Mouse (Mus musculus): ENCODE measurements around the gene Pygm. TPM values are rescaled to one million over a fixed set of nuclear protein-coding genes. Genes with fewer than 3 reads are reported as not detected.

Pygm gene
- polyA plus RNA-seq, 1 experiment from 2014 or later, result 6.0 TPM

DNA sequence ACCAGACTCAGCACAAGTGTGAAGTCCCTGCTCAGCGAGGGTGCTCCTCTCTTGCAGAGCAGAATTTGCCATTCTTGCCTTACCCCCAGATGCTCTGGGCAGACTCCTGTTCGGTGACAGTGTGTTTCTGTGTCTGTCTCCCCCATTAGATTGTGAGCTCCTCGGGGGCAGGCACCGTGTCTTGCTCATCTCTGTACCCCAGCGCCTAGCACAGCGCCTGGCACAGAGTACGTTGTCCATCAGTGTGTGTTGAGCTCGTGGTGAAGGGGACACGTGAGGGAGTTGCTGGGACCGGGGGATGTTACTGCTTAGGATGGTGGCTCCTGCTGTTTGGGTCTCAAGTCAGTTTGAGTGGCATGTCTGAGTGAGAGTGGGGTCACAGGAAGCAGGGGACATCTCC is 19.7 kb downstream of the Pygm start:
- Histone ChIP-seq H3K9ac (no peak overlapping the region), H3K9me3 (no peaks in the 10 kb centered on the region), H3K4me1 (peaks cover 28% of the 10 kb centered on the region), H3K36me3 (no peaks in the 10 kb centered on the region), H3K27ac (no peak overlapping the region), H3K4me2 (replicated peaks) (no peak overlapping the region), H3K4me3 (no peak overlapping the region), H3K27me3 (peaks cover 45% of the 10 kb centered on the region)
- ATAC-seq (ENCODE audit: insufficient number of reproducible peaks, insufficient read depth, low FRiP score, low TSS enrichment), result no peak
- 83% methylated on average over 10 of the region's 10 CpGs for WGBS

DNA sequence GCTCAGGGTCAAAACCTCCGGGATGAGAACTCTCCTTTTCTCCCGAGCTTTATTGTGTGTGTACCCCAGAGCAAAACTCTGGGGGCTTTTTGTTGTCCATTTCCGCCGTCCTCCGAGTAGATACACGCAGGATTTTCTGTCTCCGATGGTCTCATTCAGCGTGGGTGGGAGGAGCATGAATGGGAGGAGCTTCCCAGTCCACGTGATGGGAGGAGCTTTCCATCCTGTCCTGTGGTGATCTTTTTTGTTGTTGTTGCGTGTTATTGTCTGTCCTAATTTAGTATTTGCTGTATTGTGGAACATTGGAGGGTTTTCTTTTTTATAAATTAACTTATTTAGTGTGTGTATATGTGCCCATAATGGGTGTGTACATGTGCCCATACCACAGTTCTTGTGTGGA is 21.2 kb downstream of the Pygm start:
- no peak overlapping the region for H3K4me2 ChIP-seq (replicated peaks)
- 73% methylated on average over 10 of the region's 10 CpGs for WGBS

DNA sequence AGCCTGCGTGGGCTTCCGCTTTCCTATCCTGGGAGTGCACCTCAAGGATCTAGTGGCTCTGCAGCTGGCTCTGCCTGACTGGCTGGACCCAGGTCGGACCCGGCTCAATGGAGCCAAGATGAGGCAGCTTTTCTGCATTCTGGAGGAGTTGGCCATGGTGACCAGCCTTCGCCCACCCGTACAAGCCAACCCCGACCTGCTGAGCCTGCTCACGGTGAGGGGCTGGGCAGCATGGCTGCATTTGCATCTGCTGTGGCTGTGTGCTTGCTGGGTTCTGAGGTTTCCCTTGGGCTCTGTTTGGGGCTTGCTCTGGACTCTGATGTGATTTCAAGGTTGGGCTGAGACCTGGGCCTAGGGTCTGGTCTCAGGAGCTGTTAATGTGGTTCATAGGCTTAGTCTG is 22.9 kb downstream of the Pygm start:
- H3K36me3 ChIP-seq, result no peaks in the 10 kb centered on the region
- peaks cover 2% of the 10 kb centered on the region; the same call in 1 of the 2 replicates for H3K4me1 ChIP-seq
- H3K9ac ChIP-seq, result no peak overlapping the region
- H3K4me2 ChIP-seq (replicated peaks), result no peak overlapping the region
- no peak for ATAC-seq (ENCODE audit: insufficient number of reproducible peaks, insufficient read depth, low FRiP score, low TSS enrichment)
- H3K27ac ChIP-seq, result no peak overlapping the region
- H3K27me3 ChIP-seq, result peaks cover 16% of the 10 kb centered on the region
- 87% methylated on average over 8 of the region's 8 CpGs for WGBS
- H3K9me3 ChIP-seq, result no peaks in the 10 kb centered on the region
- H3K4me3 ChIP-seq, result no peak overlapping the region

More for the DNA sequence above, 21.2 kb downstream of the Pygm start:
- Histone ChIP-seq H3K4me1 (peaks cover 17% of the 10 kb centered on the region), H3K27me3 (peaks cover 33% of the 10 kb centered on the region), H3K36me3 (no peaks in the 10 kb centered on the region), H3K9ac (no peak overlapping the region), H3K4me3 (no peak overlapping the region), H3K27ac (no peak overlapping the region), H3K9me3 (no peaks in the 10 kb centered on the region)
- ATAC-seq (ENCODE audit: insufficient number of reproducible peaks, insufficient read depth, low FRiP score, low TSS enrichment), result no peak

DNA sequence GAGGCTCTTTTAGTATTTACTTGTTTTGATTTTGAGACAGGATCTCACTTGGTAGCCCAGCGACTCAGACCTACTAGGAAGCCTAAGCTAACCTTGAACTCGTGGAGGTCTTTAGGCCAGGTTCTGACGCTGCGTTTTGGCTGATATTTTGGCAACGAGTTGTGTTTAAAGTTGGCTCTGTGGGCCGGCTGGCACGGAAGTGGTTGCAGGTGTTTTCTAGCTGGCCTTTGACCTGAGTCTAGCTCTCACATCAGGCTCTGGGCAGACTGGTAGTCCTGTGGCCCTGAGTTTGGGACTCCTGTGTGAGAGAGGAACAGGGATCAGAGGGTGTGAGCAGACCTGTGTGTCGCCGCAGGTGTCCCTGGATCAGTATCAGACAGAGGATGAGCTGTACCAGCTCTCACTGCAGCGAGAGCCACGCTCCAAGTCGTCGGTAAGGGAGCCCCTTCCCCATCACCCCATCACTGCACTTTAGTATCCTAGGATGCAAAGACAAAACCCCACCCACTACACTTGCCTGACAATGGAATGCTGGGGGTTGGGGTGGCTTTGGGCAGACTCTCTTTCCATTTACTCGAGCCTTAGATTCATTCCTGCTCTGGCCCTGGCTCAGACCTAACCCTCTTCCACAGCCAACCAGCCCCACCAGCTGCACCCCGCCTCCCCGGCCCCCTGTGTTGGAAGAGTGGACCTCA is 23.8 kb downstream of the Pygm start:
- no peak for ATAC-seq (ENCODE audit: insufficient number of reproducible peaks, insufficient read depth, low FRiP score, low TSS enrichment)
- H3K4me2 ChIP-seq (replicated peaks), result no peak overlapping the region
- H3K27me3 ChIP-seq, result peaks cover 8% of the 10 kb centered on the region
- no peak overlapping the region for H3K4me3 ChIP-seq
- H3K36me3 ChIP-seq, result no peaks in the 10 kb centered on the region
- no peaks in the 10 kb centered on the region for H3K4me1 ChIP-seq
- H3K9ac ChIP-seq, result no peak overlapping the region
- WGBS, result 41% methylated on average over 16 of the region's 16 CpGs
- no peak overlapping the region for H3K27ac ChIP-seq
- H3K9me3 ChIP-seq, result no peaks in the 10 kb centered on the region

DNA sequence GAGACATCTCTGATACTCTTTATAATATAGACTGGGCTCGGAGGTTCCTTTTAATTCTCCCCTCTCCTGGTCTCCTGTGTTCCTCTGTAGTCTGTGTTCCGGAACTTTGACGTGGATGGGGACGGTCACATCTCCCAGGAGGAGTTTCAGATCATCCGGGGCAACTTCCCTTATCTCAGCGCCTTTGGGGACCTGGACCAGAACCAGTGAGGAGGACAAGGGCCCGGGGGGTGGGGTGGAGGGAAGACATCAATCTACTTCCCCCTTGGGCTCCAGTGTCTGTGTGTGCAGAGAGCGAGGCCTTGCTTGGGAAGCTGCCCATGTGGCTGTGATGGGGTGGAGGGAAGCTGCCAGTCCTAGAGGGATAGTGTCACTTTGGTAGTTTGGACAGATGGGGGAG is 24.6 kb downstream of the Pygm start:
- Histone ChIP-seq H3K4me3 (no peak overlapping the region), H3K9me3 (no peaks in the 10 kb centered on the region), H3K9ac (no peak overlapping the region), H3K27ac (no peak overlapping the region), H3K4me1 (no peaks in the 10 kb centered on the region), H3K36me3 (no peaks in the 10 kb centered on the region), H3K27me3 (peaks cover 7% of the 10 kb centered on the region; the same call in 1 of the 2 replicates), H3K4me2 (replicated peaks) (no peak overlapping the region)
- 79% methylated on average over 8 of the region's 8 CpGs for WGBS
- no peak for ATAC-seq (ENCODE audit: insufficient number of reproducible peaks, insufficient read depth, low FRiP score, low TSS enrichment)

DNA sequence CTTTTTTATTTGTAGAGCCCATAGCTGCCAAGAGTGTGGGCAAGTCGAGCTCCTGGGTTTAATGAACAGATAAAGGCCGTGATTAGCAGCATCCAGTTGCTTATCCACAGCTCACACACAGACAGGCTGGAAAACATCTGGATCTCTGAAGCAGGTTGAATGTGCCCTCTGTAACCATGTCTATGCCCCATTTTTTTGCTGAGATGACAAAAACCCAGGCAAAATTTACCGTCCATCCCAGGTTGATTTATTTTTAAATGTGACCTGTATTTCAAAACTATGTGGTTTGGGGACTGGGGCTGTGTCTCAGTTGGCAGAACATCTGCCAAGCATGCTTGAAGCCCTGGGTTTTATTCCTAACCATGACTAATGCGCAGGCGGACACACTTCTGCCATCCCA is 25.0 kb downstream of the Pygm start:
- H3K4me3 ChIP-seq, result no peak overlapping the region
- no peak overlapping the region for H3K27ac ChIP-seq
- H3K9me3 ChIP-seq, result no peaks in the 10 kb centered on the region
- H3K9ac ChIP-seq, result no peak overlapping the region
- H3K36me3 ChIP-seq, result no peaks in the 10 kb centered on the region
- ATAC-seq (ENCODE audit: insufficient number of reproducible peaks, insufficient read depth, low FRiP score, low TSS enrichment), result no peak
- no peaks in the 10 kb centered on the region for H3K4me1 ChIP-seq
- 72% methylated on average over 5 of the region's 5 CpGs for WGBS
- peaks cover 9% of the 10 kb centered on the region; the same call in 1 of the 2 replicates for H3K27me3 ChIP-seq
- no peak overlapping the region for H3K4me2 ChIP-seq (replicated peaks)

DNA sequence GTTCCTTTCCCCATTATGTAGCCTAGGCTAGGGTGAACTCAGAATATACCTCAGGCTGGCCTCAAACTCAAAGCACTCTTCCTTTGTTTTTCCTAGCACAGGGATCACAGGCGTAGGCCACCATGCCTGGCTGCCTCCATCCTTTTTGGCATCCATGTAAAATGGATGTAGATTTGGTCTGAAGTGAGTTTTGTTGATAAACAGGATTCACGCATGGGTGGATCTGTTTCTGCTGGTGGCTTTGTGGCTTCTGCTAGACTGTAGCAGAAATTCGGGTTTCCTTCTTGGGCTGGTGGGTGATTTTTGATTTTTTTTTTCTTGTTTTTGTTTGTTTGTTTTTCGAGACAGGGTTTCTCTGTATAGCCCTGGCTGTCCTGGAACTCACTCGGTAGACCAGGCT is 25.7 kb downstream of the Pygm start:
- Histone ChIP-seq H3K4me1 (no peaks in the 10 kb centered on the region), H3K9ac (no peak overlapping the region), H3K4me2 (replicated peaks) (no peak overlapping the region), H3K27ac (no peak overlapping the region), H3K9me3 (no peaks in the 10 kb centered on the region), H3K27me3 (peaks cover 9% of the 10 kb centered on the region; the same call in 1 of the 2 replicates), H3K36me3 (no peaks in the 10 kb centered on the region), H3K4me3 (no peak overlapping the region)
- ATAC-seq (ENCODE audit: insufficient number of reproducible peaks, insufficient read depth, low FRiP score, low TSS enrichment), result no peak
- 83% methylated on average over 5 of the region's 5 CpGs for WGBS

DNA sequence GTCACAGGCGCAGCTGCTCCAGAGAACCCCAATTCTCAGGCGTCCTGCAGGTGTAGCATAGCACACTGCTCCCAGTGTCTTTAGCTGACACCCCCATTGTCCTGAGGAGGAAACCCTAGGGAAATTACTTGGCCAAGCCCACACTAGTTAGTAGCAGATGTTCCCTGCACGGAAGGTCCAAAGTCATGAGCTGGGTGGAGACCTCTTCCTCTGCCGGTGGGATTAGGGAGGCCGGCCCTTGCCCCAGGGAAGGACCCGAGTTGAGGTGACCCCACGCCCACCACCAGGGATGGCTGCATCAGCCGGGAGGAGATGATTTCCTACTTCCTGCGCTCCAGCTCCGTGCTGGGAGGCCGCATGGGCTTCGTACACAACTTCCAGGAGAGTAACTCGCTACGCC is 28.6 kb downstream of the Pygm start:
- Histone ChIP-seq H3K9me3 (no peaks in the 10 kb centered on the region), H3K4me2 (replicated peaks) (no peak overlapping the region), H3K27ac (no peak overlapping the region), H3K36me3 (no peaks in the 10 kb centered on the region), H3K4me3 (no peak overlapping the region), H3K9ac (no peak overlapping the region), H3K4me1 (peaks cover 18% of the 10 kb centered on the region), H3K27me3 (peaks cover 18% of the 10 kb centered on the region)
- no peak for ATAC-seq (ENCODE audit: insufficient number of reproducible peaks, insufficient read depth, low FRiP score, low TSS enrichment)
- WGBS, result 47% methylated on average over 14 of the region's 14 CpGs

DNA sequence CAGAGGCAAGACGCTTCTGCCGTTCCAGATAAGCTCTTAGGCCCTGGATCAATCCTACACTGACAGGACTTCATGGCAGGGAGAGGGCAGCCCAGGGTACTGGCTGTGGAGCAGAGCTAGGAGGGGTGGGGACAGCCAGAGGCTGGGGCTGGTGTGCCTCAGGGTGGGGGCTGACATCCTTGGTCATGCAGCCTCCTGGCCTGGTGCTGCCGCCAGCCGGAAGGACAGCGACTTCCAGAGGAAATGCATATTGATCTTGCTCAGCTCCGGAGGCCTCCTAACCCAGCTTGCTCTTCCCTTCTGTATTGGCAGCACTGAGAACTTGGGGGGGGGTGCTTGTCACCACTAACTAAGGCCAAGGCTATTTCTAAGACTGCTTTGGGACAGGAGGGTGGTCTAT is 31.3 kb downstream of the Pygm start:
- Histone ChIP-seq H3K4me1 (peaks cover 26% of the 10 kb centered on the region), H3K4me3 (no peak overlapping the region)
- WGBS, result 38% methylated on average over 6 of the region's 6 CpGs

DNA sequence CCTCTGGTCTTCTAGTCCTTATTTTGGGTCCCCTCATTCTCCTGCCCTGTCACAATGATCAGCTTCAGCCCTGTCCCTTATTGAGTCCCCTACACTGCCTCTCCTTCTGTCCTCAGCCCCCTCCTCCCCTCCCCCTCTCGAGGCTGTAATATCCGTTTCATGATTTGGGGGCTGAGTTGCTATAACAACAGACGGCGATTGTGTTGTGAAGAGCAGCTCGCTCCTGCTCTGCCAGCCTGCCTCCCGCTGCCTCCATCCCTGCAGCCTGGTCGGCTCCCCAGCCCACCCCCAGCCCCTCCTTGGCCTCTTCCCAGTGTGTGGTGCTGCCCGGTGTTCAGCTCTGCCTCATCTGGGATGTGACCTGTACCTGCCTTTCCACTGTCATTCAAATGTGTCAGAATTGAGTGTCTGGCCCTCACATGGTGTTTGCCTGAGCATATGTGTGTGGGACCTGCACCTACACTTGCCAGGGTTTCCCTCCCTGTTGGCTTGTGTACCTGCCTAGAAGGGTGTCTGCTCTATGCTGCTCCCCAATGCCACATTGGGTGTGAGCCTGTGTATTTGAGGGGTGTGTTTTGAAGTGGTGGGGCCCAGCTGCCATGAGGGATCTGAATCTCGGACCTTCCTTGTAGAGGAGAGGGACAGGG is 32.0 kb downstream of the Pygm start:
- no peaks in the 10 kb centered on the region for H3K36me3 ChIP-seq
- no peak overlapping the region for H3K27ac ChIP-seq
- no peak for ATAC-seq (ENCODE audit: insufficient number of reproducible peaks, insufficient read depth, low FRiP score, low TSS enrichment)
- H3K9ac ChIP-seq, result 0 out of 2 replicates have a peak overlapping the region, but pooled peaks have one; percentile 8
- H3K4me3 ChIP-seq, result no peak overlapping the region
- H3K9me3 ChIP-seq, result no peaks in the 10 kb centered on the region
- 0 out of 2 replicates have a peak overlapping the region, but pooled peaks have one; percentile 2 for H3K4me2 ChIP-seq (replicated peaks)
- peaks cover 49% of the 10 kb centered on the region for H3K27me3 ChIP-seq
- 7% methylated on average over 9 of the region's 9 CpGs for WGBS
- H3K4me1 ChIP-seq, result peaks cover 26% of the 10 kb centered on the region

More for the DNA sequence above, 31.3 kb downstream of the Pygm start:
- Histone ChIP-seq H3K9me3 (no peaks in the 10 kb centered on the region), H3K27ac (no peak overlapping the region), H3K4me2 (replicated peaks) (no peak overlapping the region), H3K36me3 (no peaks in the 10 kb centered on the region), H3K27me3 (peaks cover 42% of the 10 kb centered on the region), H3K9ac (no peak overlapping the region)
- no peak for ATAC-seq (ENCODE audit: insufficient number of reproducible peaks, insufficient read depth, low FRiP score, low TSS enrichment)

DNA sequence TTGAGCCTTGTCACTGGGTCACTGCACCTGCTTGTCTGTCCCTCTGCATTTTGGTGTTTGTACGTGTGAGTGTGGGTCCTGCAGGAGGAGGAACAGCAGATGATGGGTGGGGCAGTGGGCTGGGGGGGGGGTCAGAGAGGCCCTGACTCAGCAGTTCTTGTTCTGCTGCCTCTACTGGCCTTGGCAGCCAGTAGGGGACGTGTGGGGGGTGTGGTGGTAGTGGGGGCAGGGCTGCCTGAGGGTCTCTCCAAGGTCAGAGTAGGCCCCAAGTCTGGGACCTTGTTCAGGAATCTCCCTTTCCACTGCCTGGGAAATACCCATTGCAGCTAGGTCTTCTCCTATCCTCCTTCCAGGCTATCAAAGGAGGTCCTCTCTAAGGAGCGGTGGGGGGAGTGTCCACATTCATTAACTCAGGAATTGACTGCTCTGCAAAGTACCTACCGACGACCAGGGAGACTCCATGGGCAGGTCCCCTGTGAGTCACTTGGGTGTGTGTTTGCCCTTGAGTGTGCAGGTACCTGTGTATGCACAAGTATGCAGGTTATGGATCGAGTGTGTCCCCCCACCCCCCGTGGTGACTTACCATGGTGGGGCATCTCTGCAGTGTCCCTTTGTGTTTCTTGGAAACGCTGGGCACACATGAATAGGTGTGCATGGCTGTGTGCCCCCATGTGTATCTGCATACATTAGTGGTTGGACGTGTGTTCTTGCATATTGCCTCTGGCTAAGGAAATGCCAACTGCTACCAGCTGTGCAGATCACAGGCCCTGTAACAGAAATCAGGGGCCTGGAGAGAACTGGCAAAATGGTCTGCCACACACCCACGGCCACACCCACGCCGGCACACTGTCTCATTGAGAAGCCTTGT is 32.9 kb downstream of the Pygm start:
- Histone ChIP-seq H3K36me3 (no peaks in the 10 kb centered on the region), H3K4me2 (replicated peaks) (0 out of 2 replicates have a peak overlapping the region, but pooled peaks have one; percentile 2), H3K9ac (0 out of 2 replicates have a peak overlapping the region, but pooled peaks have one; percentile 8), H3K4me1 (peaks cover 26% of the 10 kb centered on the region), H3K9me3 (no peaks in the 10 kb centered on the region), H3K27ac (no peak overlapping the region), H3K27me3 (peaks cover 57% of the 10 kb centered on the region), H3K4me3 (no peak overlapping the region)
- no peak for ATAC-seq (ENCODE audit: insufficient number of reproducible peaks, insufficient read depth, low FRiP score, low TSS enrichment)
- 60% methylated on average over 12 of the region's 12 CpGs for WGBS
